Mouse (Mus musculus) layer of hippocampus, adult 9-10 months (tissue): Measurements from ENCODE around the gene Sgo1.
A peak's percentile ranks its signal among the peaks of the same experiment; 100 is the strongest.
"Not testable (repeated sequence)": the region's sequence is repeated elsewhere in the genome, so short reads cannot be mapped to it uniquely, and the experiment has no call there.

Experiments used
- DNase-seq: peaks from one replicate; pipeline ENCODE4 v3.0.0; 2022; ENCODE audit warnings: low spot score

Sgo1 gene

DNA sequence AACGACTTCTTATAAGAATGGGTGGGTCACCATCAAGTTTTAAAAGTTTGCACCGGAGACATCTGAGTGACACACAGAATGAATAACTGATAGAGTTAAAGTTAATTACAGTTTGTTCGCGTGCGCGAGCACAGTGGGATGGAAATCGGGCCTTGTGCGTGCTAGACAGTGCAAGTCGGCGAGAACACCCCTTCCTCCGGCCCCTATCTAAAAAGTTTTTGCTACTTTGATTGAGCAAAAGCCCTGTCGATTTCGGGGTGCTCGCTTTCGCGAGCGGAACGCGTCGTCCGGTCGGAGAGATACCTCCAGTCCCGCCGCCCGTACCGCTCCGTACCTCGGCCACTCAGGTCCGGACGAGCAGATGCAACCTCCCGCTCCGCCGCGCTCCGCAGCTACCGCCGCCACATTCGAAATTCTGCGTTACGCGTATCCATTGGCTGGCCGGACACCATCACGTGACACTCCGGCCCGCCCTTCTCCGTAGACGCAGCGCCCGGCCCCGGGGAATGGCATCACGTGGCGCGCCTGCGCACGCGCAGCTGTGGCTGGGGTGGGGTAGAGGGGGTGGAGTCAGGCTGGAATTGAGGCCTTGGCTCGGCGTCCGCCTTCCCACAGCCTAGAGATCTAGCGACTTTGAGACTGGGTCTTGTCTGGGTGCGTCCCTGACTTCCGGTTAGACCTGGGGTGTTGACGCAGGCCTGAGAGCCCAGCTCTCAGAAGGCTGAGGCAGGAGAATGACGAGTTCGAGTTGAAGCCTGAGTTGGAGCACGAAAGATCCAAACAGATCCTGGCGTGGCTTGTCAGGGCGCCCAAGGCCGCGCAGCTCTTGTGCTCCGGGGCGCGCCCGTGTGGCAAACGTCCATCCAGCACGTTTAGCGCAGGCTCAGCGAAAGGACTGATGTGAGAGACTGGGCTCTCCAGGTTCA, at the start of gene Sgo1:
Gene Sgo1 (minus strand): TSS at position 457 of the 926 bp plus-strand sequence.
- DNase-seq, result peak; percentile 87

DNA sequence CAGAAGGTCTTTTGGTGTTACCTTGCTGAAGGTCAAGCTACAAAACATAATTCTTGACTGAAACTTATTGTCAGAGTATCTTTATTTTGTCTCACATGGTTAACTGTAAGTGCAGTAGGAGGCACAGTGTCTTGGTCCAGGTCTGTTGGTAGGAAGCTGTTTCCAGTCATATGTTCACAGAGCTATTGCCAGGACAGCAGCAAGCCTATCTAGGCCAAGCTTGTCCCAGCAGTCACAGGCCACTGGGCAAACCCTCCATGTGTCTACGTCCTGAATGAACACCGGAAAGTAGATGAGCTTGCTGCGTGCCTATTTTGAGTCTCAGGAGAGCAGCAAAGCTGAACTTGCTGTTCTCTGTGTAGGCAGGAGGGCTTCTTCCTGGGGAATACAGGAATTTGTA, 29.8 kb upstream of the Sgo1 start:
- not testable (repeated sequence) for DNase-seq

DNA sequence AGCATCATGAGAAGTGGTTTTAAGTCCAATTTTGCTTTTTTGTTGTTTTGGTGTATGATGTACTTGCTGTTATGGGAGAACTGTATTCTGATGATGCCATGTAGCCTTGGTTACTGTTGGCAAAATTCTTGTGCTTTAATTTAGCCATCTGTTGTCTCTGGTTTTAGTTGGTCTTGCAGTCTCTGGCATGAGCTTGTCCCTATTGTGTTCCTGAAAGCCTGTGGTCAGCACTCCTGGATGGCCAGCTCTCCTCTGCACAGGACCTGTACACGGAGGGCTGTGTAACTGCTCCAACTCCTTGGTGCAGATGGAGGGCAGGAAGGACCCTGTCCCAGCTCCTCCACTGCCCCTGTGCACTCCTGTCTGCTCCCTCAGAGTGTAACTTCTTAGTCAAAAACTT, 29.3 kb upstream of the Sgo1 start:
- no peak for DNase-seq

DNA sequence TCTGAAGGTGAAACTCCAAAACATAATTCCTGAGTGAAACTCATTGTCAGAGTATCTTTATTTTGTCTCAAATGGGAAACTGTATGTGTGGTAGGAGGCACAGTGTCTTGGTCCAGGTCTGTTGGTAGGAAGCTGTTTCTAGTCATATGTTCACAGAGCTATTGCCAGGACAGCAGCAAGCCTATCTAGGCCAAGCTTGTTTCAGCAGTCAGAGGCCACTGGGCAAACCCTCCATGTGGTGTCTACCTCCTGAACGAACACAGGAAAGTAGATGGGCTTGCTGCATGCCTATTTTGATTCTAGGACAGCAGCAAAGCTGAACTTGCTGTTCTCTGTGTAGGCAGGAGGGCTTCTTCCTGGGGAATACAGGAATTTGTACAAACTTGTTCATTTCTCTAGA, 26.0 kb upstream of the Sgo1 start:
- DNase-seq, result not testable (repeated sequence)

DNA sequence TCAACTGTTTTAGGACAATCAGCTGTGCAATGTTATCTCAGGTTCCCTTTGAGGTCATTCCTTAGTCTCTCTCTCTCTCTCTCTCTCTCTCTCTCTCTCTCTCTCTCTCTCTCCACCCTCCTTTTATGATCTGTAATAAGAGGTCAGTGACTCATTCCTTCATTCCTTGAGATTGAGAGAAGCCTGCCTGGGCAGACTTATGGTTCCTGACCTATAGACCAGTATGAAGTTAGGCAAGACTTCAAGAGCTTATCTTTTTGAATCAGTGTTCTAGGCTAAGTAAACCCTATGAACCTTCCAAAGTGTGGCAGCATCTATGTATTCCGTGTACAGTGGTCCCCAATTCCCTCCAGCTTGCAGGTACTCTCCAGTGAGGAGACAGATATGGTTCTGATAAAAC, 25.3 kb upstream of the Sgo1 start:
- DNase-seq, result no peak

DNA sequence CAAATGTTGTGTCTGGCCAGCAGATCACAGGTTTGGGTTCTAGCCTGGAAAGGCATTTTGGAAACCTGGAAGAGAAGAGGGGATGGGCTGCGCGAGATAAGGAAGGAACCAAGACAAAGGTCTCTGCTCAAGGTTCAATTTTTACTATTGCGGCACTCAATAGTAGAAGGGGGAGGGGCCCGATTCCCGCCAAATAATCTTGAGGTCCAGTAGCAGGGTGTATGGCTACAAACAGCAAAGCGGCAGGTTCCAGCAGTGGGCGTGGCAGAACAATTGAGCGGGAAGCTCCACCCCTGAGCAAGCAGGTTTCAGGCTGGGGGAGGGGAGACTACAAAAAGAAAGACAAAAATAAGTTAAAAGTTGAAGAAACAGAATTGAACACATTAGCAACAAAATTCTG, 8.4 kb upstream of the Sgo1 start:
- DNase-seq, result not testable (repeated sequence)

DNA sequence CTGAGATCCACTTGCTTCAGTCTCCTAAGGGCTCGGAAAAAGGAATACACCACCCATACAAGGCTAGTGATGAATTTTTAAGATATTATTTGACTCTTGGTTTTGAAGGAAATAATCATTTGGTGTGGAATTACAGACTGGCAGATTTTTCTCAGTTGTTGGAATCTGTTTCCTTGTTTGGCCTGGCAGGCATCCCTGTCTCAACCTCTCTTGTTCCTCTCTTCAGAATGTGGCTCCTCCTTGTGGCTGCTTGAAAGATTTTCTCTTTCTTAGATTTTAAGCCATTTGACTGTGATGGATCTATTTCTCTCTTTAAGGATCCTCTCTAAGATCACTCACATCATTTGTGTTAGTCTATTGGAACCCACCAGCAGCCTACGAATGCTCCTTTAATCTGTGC, 4.9 kb upstream of the Sgo1 start:
- DNase-seq, result no peak

DNA sequence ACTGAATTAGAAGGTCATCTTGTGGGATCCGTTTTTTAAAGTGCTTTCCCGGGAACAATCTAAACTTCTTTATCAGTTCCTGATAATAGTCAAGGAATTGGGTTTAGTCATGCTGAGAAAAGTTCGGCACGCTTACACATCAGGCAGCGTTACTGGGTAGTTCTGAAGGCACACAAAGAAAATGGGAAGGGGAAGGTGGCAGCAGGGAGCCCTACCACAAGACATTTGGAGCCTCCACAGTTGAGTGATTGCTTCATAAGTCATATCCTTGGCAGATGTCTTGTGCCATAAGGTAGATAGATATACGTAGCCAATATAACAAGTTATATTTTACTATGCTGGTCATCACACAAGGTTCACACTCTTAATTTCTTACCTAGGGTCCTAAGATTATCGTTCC, 813 bp upstream of the Sgo1 start:
- DNase-seq, result no peak

DNA sequence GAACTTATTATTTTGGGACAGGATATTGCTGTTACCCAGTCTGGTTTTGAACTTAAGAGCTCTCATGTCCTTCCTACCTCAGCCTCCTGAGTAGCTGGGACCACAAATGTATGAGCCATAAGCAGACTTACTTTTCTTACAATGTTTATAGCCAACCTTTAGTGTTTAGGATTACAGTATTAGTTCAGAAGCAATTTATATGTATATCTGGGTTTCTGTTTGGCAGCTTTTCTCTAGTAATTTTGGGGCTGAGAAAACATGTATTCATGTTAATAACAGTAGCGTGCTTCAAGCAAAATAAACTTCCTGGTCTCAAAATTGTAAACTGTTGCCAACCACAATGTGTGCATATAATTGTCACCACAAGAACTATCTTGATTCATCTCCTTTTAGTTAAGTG, 812 bp downstream of the Sgo1 start:
- DNase-seq, result no peak

DNA sequence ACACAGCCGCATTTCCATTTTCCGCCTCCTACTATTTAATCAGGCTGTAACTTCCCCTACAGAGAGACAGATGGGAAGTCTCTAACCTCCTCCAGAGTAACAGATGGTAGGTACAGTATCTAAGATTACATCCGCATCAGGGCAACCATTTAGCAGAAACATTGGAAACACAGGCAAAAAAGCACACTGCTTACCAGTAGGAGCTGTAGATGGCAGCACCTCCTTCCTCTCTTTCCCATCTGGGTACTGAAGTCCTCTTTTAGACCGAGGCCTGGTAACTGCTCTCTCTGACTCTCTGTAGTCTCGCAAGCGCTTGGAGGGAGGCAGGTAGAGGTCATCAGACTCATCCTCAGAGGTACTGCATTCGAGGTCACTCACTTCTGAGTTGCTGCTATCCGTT, 10.4 kb downstream of the Sgo1 start:
- peak; percentile 60 for DNase-seq

DNA sequence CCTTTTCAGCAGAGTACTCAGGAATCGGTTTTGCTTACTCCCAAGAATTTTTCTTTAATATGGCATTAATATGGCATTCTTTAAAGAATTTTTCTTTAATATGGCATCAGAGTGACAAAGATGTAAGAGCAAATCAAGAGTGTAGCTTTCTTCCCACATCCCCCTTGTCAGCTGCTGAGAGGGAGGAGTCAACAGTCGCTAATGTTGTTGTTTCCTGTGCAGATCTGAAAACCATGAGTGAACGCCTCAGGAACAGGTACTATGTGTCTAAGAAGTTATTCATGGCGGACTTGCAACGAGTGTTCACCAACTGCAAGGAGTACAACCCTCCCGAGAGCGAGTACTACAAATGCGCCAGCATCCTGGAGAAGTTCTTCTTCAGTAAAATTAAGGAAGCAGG, 18.7 kb downstream of the Sgo1 start:
- no peak for DNase-seq

DNA sequence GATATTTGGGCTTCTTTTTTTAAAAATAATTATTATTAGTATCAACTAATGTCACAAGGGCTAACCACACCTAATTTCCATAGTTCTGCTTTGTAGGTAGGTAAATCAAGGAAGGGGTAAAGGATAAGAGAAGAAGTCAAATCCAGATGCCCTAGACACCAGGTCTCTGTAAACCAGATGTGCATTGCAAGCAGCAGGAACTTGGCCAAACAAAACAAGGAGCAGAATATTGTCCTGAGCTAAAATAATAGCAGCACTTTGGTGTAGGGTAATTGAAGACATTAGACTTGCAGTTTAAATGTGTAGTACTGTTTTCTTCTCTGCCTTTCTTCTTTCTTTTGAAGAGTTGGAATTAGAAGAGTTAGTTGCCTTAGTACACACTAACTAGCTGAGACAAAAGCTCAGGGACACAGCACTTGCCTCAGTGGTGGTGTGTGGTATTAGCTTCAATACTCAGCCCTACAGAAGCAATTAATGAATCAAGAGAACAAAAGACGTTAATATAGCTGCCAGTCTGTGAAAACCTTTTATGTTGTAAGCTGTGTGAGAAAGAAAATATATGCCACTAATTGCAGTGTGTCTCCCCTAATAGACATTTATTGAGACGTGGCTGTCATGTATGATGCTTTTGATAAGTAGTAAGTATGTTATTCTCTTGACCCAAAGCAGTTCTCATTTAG, 24.3 kb downstream of the Sgo1 start:
- DNase-seq, result no peak

DNA sequence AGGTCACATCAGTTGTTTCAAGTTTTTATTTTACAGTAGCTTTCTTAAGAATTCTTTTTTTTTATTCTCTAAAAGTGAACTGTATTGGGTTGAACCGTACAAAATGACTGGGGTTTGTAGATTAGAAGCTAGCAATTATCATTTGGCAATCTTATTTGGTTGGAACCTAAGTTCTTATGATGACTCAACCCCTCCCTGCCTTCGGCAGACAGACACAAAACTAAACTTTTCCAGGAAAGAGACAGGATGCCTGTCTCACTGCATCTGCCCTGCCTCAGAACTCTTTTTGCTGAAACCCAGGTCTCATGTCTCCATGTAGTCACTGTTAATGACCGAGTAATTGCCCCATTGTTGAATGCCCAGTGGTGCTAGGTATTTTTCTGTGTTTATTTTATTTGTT, 24.9 kb downstream of the Sgo1 start:
- no peak for DNase-seq

DNA sequence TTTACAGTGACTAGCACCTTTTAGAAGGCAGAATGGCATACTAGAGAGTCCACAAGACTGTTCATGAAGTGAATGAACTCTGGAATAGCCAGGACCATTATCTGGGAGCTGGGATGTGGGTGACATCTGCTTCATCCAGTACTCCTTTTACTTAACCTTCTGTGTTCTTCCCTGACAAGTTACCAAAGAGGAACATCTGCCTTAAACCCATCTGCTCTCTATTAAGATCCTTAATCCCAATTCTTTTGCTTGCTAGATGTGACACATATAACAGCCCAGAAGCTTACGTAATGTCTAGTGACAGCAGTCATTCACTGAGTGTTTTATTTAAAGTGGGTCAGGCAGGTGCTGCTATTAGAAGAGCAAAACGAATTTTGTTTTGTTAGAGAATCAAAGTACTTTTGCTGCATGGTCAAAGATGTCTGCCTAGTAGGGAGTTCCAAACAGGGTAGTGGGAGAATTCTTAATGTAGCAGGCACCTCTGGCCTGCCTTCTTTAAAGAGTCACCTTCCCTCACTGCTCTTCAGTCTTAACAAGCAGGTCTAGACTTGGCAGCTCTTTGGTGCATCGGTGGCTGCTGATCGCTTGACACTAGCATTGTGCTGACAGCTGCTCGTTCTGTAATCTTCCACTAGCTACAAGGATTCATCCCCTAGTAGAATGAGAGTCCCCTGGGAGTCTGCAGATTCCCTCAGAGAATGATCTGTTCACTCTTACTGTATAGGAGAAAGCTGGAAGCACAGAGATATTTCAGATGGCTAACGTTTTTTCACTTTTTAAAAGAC, 27.9 kb downstream of the Sgo1 start:
- no peak for DNase-seq

DNA sequence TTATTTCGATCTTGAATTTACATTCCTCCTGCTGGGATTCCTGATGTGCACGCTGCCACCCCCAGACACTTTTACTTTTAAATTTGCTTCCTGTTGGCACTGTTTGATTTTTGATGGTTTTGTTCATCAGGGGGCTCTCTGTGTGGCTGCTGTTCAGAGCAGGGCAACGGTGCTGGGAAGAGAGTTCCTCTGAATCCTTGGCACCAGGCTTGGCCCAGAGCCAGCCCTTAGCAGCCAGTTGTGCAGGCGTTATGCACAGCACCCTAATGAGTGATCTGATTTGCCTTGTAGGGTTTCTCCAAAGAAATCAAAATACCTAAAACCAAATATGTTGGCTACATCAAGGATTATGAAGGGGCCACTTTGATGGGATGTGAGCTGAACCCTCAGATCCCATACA, 29.4 kb downstream of the Sgo1 start:
- DNase-seq, result no peak

DNA sequence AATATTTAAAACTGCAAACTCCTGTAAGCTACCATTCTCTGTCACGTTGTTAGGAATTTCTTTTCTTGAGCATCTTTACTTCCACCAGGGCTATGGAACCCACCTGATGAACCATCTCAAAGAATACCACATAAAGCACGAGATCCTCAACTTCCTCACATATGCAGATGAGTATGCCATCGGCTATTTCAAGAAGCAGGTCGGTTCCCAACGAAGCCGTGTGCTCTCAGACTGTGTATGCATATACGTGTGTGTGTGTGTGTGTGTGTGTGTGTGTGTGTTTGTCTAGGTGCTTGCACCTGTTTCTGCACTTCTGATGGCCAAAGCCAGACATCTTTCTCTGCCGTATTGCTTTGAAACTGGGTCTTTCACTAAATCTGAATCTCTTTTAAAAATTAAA, 29.9 kb downstream of the Sgo1 start:
- no peak for DNase-seq

DNA sequence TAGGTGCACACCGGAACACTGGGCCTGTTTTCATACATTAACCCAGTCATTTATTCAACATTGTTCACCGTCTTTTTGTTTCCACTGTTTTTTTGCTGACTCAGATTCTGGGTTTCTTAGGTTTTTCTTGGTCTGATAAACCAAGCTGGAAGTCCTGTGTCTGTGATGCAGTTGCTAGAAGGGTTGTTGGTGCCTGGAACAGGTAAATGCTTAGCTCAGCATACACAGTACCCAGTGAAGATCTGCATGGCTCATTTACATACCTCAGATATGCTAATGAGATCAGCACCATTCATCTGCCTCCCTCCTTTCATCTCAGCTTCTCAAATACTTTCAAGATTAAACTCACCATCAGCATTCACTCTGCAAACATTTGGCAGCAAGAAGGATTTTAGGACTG, 30.5 kb downstream of the Sgo1 start:
- DNase-seq, result no peak

DNA sequence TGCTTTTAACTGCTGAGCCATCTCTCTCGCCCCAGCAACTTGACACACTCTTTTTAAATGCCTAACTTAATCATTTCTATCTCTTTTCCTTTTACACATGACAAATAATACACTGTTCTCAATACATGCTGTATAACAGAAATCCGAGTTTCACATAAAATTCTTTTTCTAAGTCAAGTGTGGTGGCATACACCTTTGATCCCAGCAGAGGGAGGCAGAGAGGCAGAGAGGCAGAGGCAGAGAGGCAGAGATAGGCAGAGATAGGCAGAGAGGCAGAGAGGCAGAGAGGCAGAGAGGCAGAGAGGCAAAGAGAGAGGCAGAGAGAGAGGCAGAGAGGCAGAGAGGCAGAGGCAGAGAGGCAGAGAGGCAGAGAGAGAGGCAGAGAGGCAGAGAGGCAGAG, 31.7 kb downstream of the Sgo1 start:
- not testable (repeated sequence) for DNase-seq

DNA sequence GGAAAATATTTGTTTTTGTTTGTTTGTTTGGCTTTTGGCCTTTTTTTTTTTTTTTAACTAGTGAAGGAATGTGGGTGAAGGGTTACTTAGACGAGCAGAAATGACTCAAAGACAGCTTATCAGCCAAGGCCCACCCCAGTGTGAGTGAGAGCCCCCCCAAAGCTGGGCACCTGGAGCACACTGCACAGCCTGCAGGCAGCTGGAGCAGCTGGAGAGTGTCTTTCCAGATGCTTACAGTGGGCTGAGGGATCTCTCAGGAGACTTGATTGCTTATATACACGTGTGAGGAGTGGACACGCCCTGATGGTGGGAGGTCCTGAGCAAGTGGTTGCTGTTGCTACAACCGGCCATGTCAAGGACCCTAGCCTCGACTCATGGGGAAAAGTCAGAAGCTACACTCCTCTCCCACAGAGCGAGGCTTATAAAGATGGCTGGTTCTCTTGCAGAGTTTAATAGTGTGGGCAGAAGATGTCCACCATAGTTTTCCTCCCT, 32.7 kb downstream of the Sgo1 start:
- DNase-seq, result no peak

DNA sequence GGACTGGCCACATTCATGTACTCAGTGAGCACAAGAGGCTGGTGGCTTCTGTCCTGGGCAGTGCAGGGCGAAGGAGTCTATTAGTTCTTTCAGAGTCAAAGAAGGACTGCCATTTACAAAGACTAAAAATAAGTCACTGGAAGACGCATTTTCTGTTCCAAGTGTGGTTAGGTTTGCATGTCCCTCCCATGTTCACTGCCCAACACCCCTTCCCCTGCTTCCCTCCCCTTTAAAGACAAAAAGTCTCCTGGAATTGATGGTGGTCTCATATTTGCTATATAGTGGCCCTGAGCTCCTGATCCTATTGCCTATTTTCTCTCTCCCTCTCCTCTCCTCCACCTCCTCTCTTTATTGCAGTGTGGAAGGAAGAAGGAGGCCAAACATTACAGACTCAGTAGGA, 33.2 kb downstream of the Sgo1 start:
- DNase-seq, result no peak

DNA sequence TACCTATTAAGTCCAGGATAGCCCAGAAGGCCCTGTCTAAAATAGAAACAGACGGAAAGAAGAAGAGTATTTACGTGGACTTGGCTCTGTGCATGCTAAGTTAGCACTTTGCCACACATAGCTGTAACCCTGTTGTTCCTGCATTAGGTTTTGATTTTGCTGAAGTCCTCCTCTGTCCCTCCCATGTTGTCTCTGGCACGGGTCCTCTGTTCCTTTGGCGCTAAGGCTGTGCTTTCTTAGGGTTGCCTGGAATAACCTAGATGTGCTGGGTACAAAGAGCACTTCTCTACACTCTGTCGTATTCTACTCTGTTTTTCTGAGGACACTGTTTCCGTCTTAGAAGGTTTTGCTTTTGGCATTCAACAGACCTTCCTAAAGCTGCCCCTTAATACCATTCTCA, 34.1 kb downstream of the Sgo1 start:
- no peak for DNase-seq

DNA sequence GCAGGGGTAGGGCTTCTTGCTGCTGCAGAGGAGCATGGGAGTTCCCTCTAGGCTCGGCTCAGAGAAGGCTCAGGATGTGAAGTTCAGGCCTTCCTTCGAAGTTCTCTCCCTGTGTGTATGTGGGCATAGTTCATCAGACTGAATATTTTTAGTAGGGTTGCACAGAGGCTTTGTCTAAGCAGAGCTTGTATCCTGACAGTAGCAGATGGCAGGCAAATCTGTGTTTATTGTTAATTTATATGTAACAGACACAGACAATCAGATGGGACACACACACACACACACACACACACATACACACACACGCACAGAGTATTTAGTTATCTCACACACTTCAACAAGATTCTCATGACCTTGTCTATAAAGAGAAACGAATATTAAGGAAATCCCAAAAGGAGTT, 34.5 kb downstream of the Sgo1 start:
- DNase-seq, result peak; percentile 10

DNA sequence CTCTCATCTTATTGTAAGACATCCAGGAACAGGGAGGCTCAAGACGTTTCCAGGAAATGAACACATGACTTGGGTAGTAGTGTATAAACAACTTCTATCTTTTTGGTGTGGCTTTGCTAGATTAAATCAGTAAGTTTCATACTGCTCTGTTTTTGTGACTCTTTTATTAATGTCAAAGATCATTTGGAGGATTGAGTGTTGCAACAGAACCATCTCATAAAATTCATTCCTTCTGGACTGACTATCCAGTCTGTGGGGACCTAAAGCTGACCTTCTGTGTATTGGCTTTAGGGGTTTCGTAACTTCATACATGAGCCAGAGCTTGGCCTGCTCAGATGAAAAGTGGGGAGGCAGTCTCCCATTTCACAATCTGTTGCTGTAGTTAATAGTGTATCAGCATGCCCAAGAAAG, 38.9 kb downstream of the Sgo1 start:
- DNase-seq, result no peak
